Comparison of ENCODE assay signal across 9 mouse cellular contexts in genomic region chr8:109948285-109948564, GRCm38 (mm10). TPM values are rescaled to one million over a fixed set of nuclear protein-coding genes. Genes with fewer than 3 reads are reported as not detected.
A peak's percentile ranks its signal among the peaks of the same experiment; 100 is the strongest.
DNase-seq lines count a peak whose midpoint lies in the region; ATAC-seq and TF ChIP-seq lines count a peak whose summit lies in the region.
"Had no signal": no experiment of that assay in that cellular context is flagged by ENCODE, and none has a peak within 500 bp of the region (broad histone marks: within the 10 kb centered on the region; RNA-seq: fewer than 3 reads in every experiment).

No protein-coding gene starts in this region.

- peak overlapping the region; percentile 67 for H3K9ac ChIP-seq in heart, embryonic 13.5 days
- peak overlapping the region; percentile 56 for H3K9ac ChIP-seq in forebrain, embryonic 16.5 days (replicated peaks; ENCODE audit: low read depth, low read length)
- no peak overlapping the region for H3K9ac ChIP-seq in liver, embryonic 16.5 days (ENCODE audit: low read depth, low read length)

- peaks cover 68% of the 10 kb centered on the region for H3K27me3 ChIP-seq in heart, embryonic 13.5 days (replicated peaks)
- no peaks in the 10 kb centered on the region for H3K27me3 ChIP-seq in forebrain, embryonic 16.5 days (replicated peaks; ENCODE audit: control insufficient read depth, insufficient read depth, low read length)
- H3K27me3 ChIP-seq in liver, embryonic 16.5 days (ENCODE audit: control insufficient read depth, insufficient read depth, low read depth, low read length): peaks cover 26% of the 10 kb centered on the region

- H3K9me3 ChIP-seq in heart, embryonic 13.5 days: no peaks in the 10 kb centered on the region
- no peaks in the 10 kb centered on the region for H3K9me3 ChIP-seq in forebrain, embryonic 16.5 days (ENCODE audit: control insufficient read depth, low read length)
- no peaks in the 10 kb centered on the region for H3K9me3 ChIP-seq in liver, embryonic 16.5 days (replicated peaks; ENCODE audit: control insufficient read depth, low read length)

- no peak for DNase-seq in heart, adult 9 months (ENCODE audit: low spot score in 2 of 2)
- no peak for DNase-seq in layer of hippocampus, postnatal 10 days (ENCODE audit: low spot score in 2 of 2)
- DNase-seq in spleen, postnatal 10 days (ENCODE audit: low spot score in 2 of 2): no peak

- TF ChIP-seq POLR2A in bone marrow macrophage, adult 2 months (IDR thresholded peaks at IDR 0.05; ENCODE audit: borderline replicate concordance, low read depth, low read length): no peak

- H3K27ac ChIP-seq in heart, embryonic 13.5 days (replicated peaks): no peak overlapping the region
- H3K27ac ChIP-seq in bone marrow macrophage, adult 2 months (ENCODE audit: insufficient read depth, low read depth, low read length): no peak overlapping the region
- no peak overlapping the region; the same call in 1 of the 2 replicates for H3K27ac ChIP-seq in forebrain, embryonic 16.5 days (ENCODE audit: low read length)
- no peak overlapping the region for H3K27ac ChIP-seq in liver, embryonic 16.5 days (ENCODE audit: low read length)

- no peak for ATAC-seq in heart, embryonic 13.5 days (ENCODE audit: extremely low read depth, insufficient number of reproducible peaks, low FRiP score, low TSS enrichment)
- ATAC-seq in forebrain, embryonic 16.5 days: peak; percentile 32; the same call in 1 of the 2 replicates
- no peak for ATAC-seq in liver, embryonic 16.5 days (ENCODE audit: low read depth)
- no peak for ATAC-seq in monocyte, adult 5-6 weeks (replicated peaks; ENCODE audit: insufficient number of reproducible peaks, low FRiP score, low TSS enrichment, poor library complexity, severe bottlenecking)

- WGBS in heart, embryonic 13.5 days: 7% methylated on average over 19 of the region's 19 CpGs
- 4% methylated on average over 19 of the region's 19 CpGs for WGBS in forebrain, embryonic 16.5 days
- 4% methylated on average over 19 of the region's 19 CpGs for WGBS in liver, embryonic 16.5 days (ENCODE audit: insufficient replicate concordance)

- H3K4me2 ChIP-seq in heart, embryonic 13.5 days: peak overlapping the region; percentile 81
- H3K4me2 ChIP-seq in forebrain, embryonic 16.5 days (ENCODE audit: low read length): peak overlapping the region; percentile 71
- peak overlapping the region; percentile 26; the same call in 1 of the 2 replicates for H3K4me2 ChIP-seq in liver, embryonic 16.5 days (ENCODE audit: low read depth, low read length)

- peak overlapping the region; percentile 50 for H3K4me3 ChIP-seq in heart, embryonic 13.5 days
- H3K4me3 ChIP-seq in bone marrow macrophage, adult 2 months (ENCODE audit: insufficient read depth, low read length): peak overlapping the region; percentile 46
- peak overlapping the region; percentile 45 for H3K4me3 ChIP-seq in forebrain, embryonic 16.5 days (replicated peaks; ENCODE audit: low read length)
- H3K4me3 ChIP-seq in liver, embryonic 16.5 days (ENCODE audit: low read depth, low read length): no peak overlapping the region

- H3K4me1 ChIP-seq in heart, embryonic 13.5 days: peaks cover 14% of the 10 kb centered on the region; the same call in 1 of the 2 replicates
- peaks cover 4% of the 10 kb centered on the region; the same call in 1 of the 2 replicates for H3K4me1 ChIP-seq in bone marrow macrophage, adult 2 months (ENCODE audit: control insufficient read depth, insufficient read depth, low read length)
- peaks cover 10% of the 10 kb centered on the region for H3K4me1 ChIP-seq in forebrain, embryonic 16.5 days (replicated peaks; ENCODE audit: control insufficient read depth, insufficient read depth, low read length)
- peaks cover 2% of the 10 kb centered on the region; the same call in 1 of the 2 replicates for H3K4me1 ChIP-seq in liver, embryonic 16.5 days (ENCODE audit: control insufficient read depth, low read depth, low read length)

- no peak for TF ChIP-seq CTCF in bone marrow macrophage, adult 2 months (IDR thresholded peaks at IDR 0.05; ENCODE audit: low read depth, low read length)

- peaks cover 10% of the 10 kb centered on the region for H3K36me3 ChIP-seq in heart, embryonic 13.5 days
- H3K36me3 ChIP-seq in forebrain, embryonic 16.5 days (ENCODE audit: control insufficient read depth, insufficient read depth): no peaks in the 10 kb centered on the region
- H3K36me3 ChIP-seq in liver, embryonic 16.5 days (ENCODE audit: control insufficient read depth, insufficient read depth): no peaks in the 10 kb centered on the region

RNA-seq across cellular contexts. Expression of gene Marveld3, which starts 13.8 kb away (rescaled TPM):
- polyA plus RNA-seq in heart, embryonic 13.5 days (2015; fragmentation: Nextera tagmentation; extraction: Ambion mirVana): 0.45 and 0.86 TPM in 2 replicates
- not detected in 2 replicates for polyA plus RNA-seq in bone marrow macrophage, adult 2 months (2012; ENCODE audit: insufficient read depth, insufficient read length, missing spikeins)
- 1.1 and 2.4 TPM in 2 replicates for polyA plus RNA-seq in forebrain, embryonic 16.5 days (2015; fragmentation: Nextera tagmentation; extraction: Ambion mirVana)
- 0.51 TPM in 1 of 2 replicates, not detected in the other for polyA plus RNA-seq in liver, embryonic 16.5 days (2015; fragmentation: Nextera tagmentation; extraction: Ambion mirVana)
- not detected for total RNA-seq in layer of hippocampus, postnatal 10 days (2021)
- not detected in 3 replicates for total RNA-seq in monocyte, adult 5-6 weeks (2017)

RNA-seq across cellular contexts. Expression of gene Tat, which starts 42.0 kb away (rescaled TPM):
- polyA plus RNA-seq in heart, embryonic 13.5 days (2015; fragmentation: Nextera tagmentation; extraction: Ambion mirVana): 0.27 TPM in 1 of 2 replicates, not detected in the other
- not detected in 2 replicates for polyA plus RNA-seq in bone marrow macrophage, adult 2 months (2012; ENCODE audit: insufficient read depth, insufficient read length, missing spikeins)
- polyA plus RNA-seq in forebrain, embryonic 16.5 days (2015; fragmentation: Nextera tagmentation; extraction: Ambion mirVana): 0.14 TPM in 1 of 2 replicates, not detected in the other
- polyA plus RNA-seq in liver, embryonic 16.5 days (2015; fragmentation: Nextera tagmentation; extraction: Ambion mirVana): 0.35 and 0.45 TPM in 2 replicates
- total RNA-seq in layer of hippocampus, postnatal 10 days (2021): not detected
- total RNA-seq in monocyte, adult 5-6 weeks (2017): not detected in 3 replicates
- total RNA-seq: left cerebral cortex, adult 8-10 months had no signal

Comparison
In these comparisons a context has a peak if more than half of its experiments do, and no peak if none do; other contexts are left out.
1. H3K4me2 ChIP-seq: peak in every context shown above with its lines; median percentile 81 in heart, embryonic 13.5 days; 71 in forebrain, embryonic 16.5 days; 26 in liver, embryonic 16.5 days.